Mouse (Mus musculus) B cell, adult (primary cell): ENCODE data around the gene Med31. TPM values are rescaled to one million over a fixed set of nuclear protein-coding genes. Genes with fewer than 3 reads are reported as not detected.

Source experiments
- total RNA-seq: library from RNA; stranded (reverse); gene quantifications from 4 replicates; pipeline ENCODE4 v1.2.4, GENCODE M21; 2023; ENCODE audit not compliant: inconsistent age

The Med31 gene
- 37.0 to 44.4 TPM (median 38.9 TPM) in 4 replicates for total RNA-seq

DNA sequence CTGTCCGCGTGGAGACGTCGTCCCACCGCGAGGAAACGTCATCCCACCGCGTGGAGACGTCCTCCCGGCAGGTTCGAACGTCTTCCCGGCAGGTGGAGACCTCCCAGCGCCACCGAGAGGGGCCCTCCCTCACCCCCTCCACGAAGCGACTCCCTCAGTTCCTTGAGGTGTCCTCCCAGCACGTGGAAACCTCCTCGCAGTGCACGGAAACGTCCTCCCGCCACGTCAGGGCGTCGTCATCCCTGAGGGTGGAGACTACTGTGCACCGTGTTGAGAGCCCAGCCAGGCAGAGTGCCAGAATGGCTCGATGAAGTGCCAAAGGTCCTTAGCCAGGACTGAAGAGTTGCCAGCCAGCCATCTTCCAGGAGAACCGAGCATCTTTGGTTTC lies at the start of gene Med31:
Gene Med31, minus strand, starts transcription at position 183 of the 388 bp plus-strand sequence.

GRCm38 (mm10) chr11:72207204-72207833 lies 8.1 kb downstream of the Med31 start, which contains the start of the genes 4933427D14Rik and Txndc17:
Gene 4933427D14Rik, minus strand, starts transcription at chr11:72207459.
Gene Txndc17, plus strand, starts transcription at chr11:72207547.

DNA sequence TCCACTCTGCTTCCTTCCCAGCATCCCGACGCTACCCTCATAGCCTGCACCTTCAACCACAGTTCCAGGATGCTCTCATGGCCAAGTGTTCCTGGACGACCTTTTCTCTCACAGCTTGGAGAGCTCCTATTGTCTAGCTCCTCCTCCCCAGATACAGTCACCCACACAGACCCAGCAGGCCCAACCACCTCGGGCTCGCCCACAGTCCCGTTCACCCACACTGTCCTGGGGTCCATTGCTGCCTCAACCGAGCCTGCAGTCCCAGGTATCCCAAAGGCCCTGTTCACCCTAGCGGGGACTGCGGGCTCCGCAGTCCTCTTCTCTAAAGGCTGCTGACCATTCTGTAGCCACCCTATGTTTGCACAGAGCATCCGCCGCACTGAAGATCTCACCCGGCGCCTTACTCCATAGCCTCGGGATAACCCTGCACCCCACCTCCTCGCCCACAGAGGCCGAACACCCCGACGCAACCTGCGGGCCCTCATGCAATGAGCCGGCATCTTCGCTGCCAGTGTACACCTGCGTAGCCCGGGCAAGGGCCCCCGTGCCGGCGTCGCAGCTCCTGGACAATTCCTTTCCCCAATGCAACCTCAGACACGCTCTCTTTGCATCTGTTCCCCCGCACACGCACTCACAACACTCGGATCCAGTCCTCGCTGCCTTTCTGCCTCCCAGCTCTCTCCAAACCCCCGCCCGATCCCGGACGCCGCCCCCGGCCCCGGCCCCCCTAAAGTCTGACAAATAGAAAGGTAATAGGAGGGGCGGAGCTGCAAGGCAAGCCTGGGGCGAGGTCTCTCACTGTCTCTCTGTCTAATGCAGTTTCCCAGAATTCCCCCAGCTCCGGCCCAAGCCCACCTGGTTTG lies 8.8 kb downstream of the Med31 start, which contains the start of gene Gm43951:
Gene Gm43951, minus strand, starts transcription at position 500 of the 863 bp plus-strand sequence.

Other genes with a start within 250 kb of the Med31 start
- gene Aipl1, start 178.1 kb downstream of the Med31 start, total RNA-seq = not detected in 4 replicates
- 0.33 to 0.96 TPM (median 0.44 TPM) in 4 replicates for gene Pimreg, start 173.6 kb downstream of the Med31 start, total RNA-seq
- gene Pitpnm3, start 79.8 kb downstream of the Med31 start, total RNA-seq = not detected in 4 replicates
- gene Gm43951, start 8.8 kb downstream of the Med31 start, total RNA-seq = 0.39 to 1.5 TPM (median 1.3 TPM) in 4 replicates
- 11.9 to 15.6 TPM (median 13.2 TPM) in 4 replicates for gene 4933427D14Rik, start 8.1 kb downstream of the Med31 start, total RNA-seq
- gene Txndc17, start 8.0 kb downstream of the Med31 start, total RNA-seq = 26.7 to 36.4 TPM (median 29.0 TPM) in 4 replicates
- gene Slc13a5, start 51.6 kb upstream of the Med31 start, total RNA-seq = not detected in 4 replicates
- 37.8 to 60.0 TPM (median 46.9 TPM) in 4 replicates for gene Xaf1, start 86.0 kb upstream of the Med31 start, total RNA-seq
- not detected in 4 replicates for gene Fbxo39, start 98.9 kb upstream of the Med31 start, total RNA-seq
- not detected in 4 replicates for gene Tekt1, start 146.8 kb upstream of the Med31 start, total RNA-seq
- gene Smtnl2, start 196.1 kb upstream of the Med31 start, total RNA-seq = 0.48 to 0.69 TPM (median 0.51 TPM) in 3 of 4 replicates, not detected in the other
- not detected in 4 replicates for gene Ggt6, start 219.9 kb upstream of the Med31 start, total RNA-seq
- gene Mybbp1a, start 225.8 kb upstream of the Med31 start, total RNA-seq = 169 to 183 TPM (median 175 TPM) in 4 replicates